Mouse (Mus musculus): Measurements from ENCODE around the gene Il11ra1. TPM values are rescaled to one million over a fixed set of nuclear protein-coding genes. Genes with fewer than 3 reads are reported as not detected.
A peak's percentile ranks its signal among the peaks of the same experiment; 100 is the strongest.
"Not testable (repeated sequence)": the region's sequence is repeated elsewhere in the genome, so short reads cannot be mapped to it uniquely, and the experiment has no call there.

Il11ra1 gene
- polyA plus RNA-seq, 1 experiment from 2014 or later, result 40.6 TPM

- peak overlapping the region; percentile 27; the same call in 1 of the 2 replicates for H3K27ac ChIP-seq
- ATAC-seq (ENCODE audit: low FRiP score), result no peak
- WGBS, result 86% methylated on average over 4 of the region's 4 CpGs
- peaks cover 28% of the 10 kb centered on the region for H3K4me1 ChIP-seq (replicated peaks; ENCODE audit: control insufficient read depth, insufficient read depth, low read length)
- H3K27me3 ChIP-seq (ENCODE audit: control insufficient read depth, insufficient read depth, low read length), result no peaks in the 10 kb centered on the region
- peak; percentile 18 for DNase-seq (ENCODE audit: low spot score)
- H3K4me2 ChIP-seq (replicated peaks), result peak overlapping the region; percentile 46
- H3K36me3 ChIP-seq (replicated peaks; ENCODE audit: control insufficient read depth, insufficient read depth), result peaks cover 9% of the 10 kb centered on the region
- peak overlapping the region; percentile 28 for H3K4me3 ChIP-seq (replicated peaks; ENCODE audit: low read length)
- peak overlapping the region; percentile 37 for H3K9ac ChIP-seq
- no peaks in the 10 kb centered on the region for H3K9me3 ChIP-seq (ENCODE audit: control insufficient read depth, low read length)
Measured at GRCm38 (mm10) chr4:41760911-41761310, 61.1 kb downstream of the Il11ra1 start.

GRCm38 (mm10) chr4:41761680-41762079 lies 61.9 kb downstream of the Il11ra1 start:
- ATAC-seq (ENCODE audit: low FRiP score) (no peak), DNase-seq (ENCODE audit: low spot score) (no peak)
- 0 out of 2 replicates have a peak overlapping the region, but pooled peaks have one; percentile 28 for H3K4me3 ChIP-seq (replicated peaks; ENCODE audit: low read length)
- H3K27me3 ChIP-seq (ENCODE audit: control insufficient read depth, insufficient read depth, low read length), result no peaks in the 10 kb centered on the region
- H3K9me3 ChIP-seq (ENCODE audit: control insufficient read depth, low read length), result no peaks in the 10 kb centered on the region
- peaks cover 22% of the 10 kb centered on the region for H3K4me1 ChIP-seq (replicated peaks; ENCODE audit: control insufficient read depth, insufficient read depth, low read length)
- H3K4me2 ChIP-seq (replicated peaks), result peak overlapping the region; percentile 46
- H3K27ac ChIP-seq, result no peak overlapping the region
- H3K36me3 ChIP-seq (replicated peaks; ENCODE audit: control insufficient read depth, insufficient read depth), result peaks cover 13% of the 10 kb centered on the region
- H3K9ac ChIP-seq, result peak overlapping the region; percentile 37; the same call in 1 of the 2 replicates

GRCm38 (mm10) chr4:41762099-41762687 lies 62.4 kb downstream of the Il11ra1 start:
- peak; percentile 24 for DNase-seq (ENCODE audit: low spot score)
- Histone ChIP-seq H3K36me3 (replicated peaks; ENCODE audit: control insufficient read depth, insufficient read depth) (peaks cover 13% of the 10 kb centered on the region), H3K4me2 (replicated peaks) (0 out of 2 replicates have a peak overlapping the region, but pooled peaks have one; percentile 15), H3K4me1 (replicated peaks; ENCODE audit: control insufficient read depth, insufficient read depth, low read length) (peaks cover 22% of the 10 kb centered on the region), H3K27me3 (ENCODE audit: control insufficient read depth, insufficient read depth, low read length) (no peaks in the 10 kb centered on the region), H3K4me3 (replicated peaks; ENCODE audit: low read length) (no peak overlapping the region), H3K9ac (peak overlapping the region; percentile 37; the same call in 1 of the 2 replicates), H3K9me3 (ENCODE audit: control insufficient read depth, low read length) (no peaks in the 10 kb centered on the region), H3K27ac (peak overlapping the region; percentile 53; the same call in 1 of the 2 replicates)
- 46% methylated on average over 8 of the region's 8 CpGs for WGBS
- ATAC-seq (ENCODE audit: low FRiP score), result peak; percentile 19; the same call in 1 of the 2 replicates

- Histone ChIP-seq H3K4me2 (replicated peaks) (0 out of 2 replicates have a peak overlapping the region, but pooled peaks have one; percentile 15), H3K4me1 (replicated peaks; ENCODE audit: control insufficient read depth, insufficient read depth, low read length) (peaks cover 22% of the 10 kb centered on the region), H3K36me3 (replicated peaks; ENCODE audit: control insufficient read depth, insufficient read depth) (peaks cover 13% of the 10 kb centered on the region), H3K9ac (peak overlapping the region; percentile 24; the same call in 1 of the 2 replicates), H3K27ac (peak overlapping the region; percentile 53; the same call in 1 of the 2 replicates)
- ATAC-seq (ENCODE audit: low FRiP score) (peak; percentile 51), DNase-seq (ENCODE audit: low spot score) (peak; percentile 23)
- not testable (repeated sequence) for H3K4me3 ChIP-seq (replicated peaks; ENCODE audit: low read length); H3K9me3 ChIP-seq (ENCODE audit: control insufficient read depth, low read length); H3K27me3 ChIP-seq (ENCODE audit: control insufficient read depth, insufficient read depth, low read length)
- WGBS, result 43% methylated on average over 8 of the region's 8 CpGs
Measured at GRCm38 (mm10) chr4:41762688-41763114, 62.9 kb downstream of the Il11ra1 start.

- not testable (repeated sequence) for ATAC-seq (ENCODE audit: low FRiP score); H3K4me3 ChIP-seq (replicated peaks; ENCODE audit: low read length); H3K9ac ChIP-seq; H3K27me3 ChIP-seq (ENCODE audit: control insufficient read depth, insufficient read depth, low read length); H3K9me3 ChIP-seq (ENCODE audit: control insufficient read depth, low read length); H3K4me2 ChIP-seq (replicated peaks); H3K27ac ChIP-seq
- WGBS, result 78% methylated on average over 4 of the region's 6 CpGs
- DNase-seq (ENCODE audit: low spot score), result peak; percentile 19
- Histone ChIP-seq H3K4me1 (replicated peaks; ENCODE audit: control insufficient read depth, insufficient read depth, low read length) (peaks cover 22% of the 10 kb centered on the region), H3K36me3 (replicated peaks; ENCODE audit: control insufficient read depth, insufficient read depth) (peaks cover 14% of the 10 kb centered on the region)
Measured at GRCm38 (mm10) chr4:41763176-41763575, 63.4 kb downstream of the Il11ra1 start.

- not testable (repeated sequence) for H3K27me3 ChIP-seq (ENCODE audit: control insufficient read depth, insufficient read depth, low read length); H3K9me3 ChIP-seq (ENCODE audit: control insufficient read depth, low read length); ATAC-seq (ENCODE audit: low FRiP score); H3K4me2 ChIP-seq (replicated peaks); H3K9ac ChIP-seq; DNase-seq (ENCODE audit: low spot score); H3K4me3 ChIP-seq (replicated peaks; ENCODE audit: low read length); H3K27ac ChIP-seq; H3K4me1 ChIP-seq (replicated peaks; ENCODE audit: control insufficient read depth, insufficient read depth, low read length)
- H3K36me3 ChIP-seq (replicated peaks; ENCODE audit: control insufficient read depth, insufficient read depth), result peaks cover 13% of the 10 kb centered on the region; the same call in 1 of the 2 replicates
- 88% methylated on average over 10 of the region's 10 CpGs for WGBS
Measured at GRCm38 (mm10) chr4:41767301-41767700, 67.5 kb downstream of the Il11ra1 start.

GRCm38 (mm10) chr4:41772946-41773345 lies 73.2 kb downstream of the Il11ra1 start:
- DNase-seq (ENCODE audit: low spot score), result peak; percentile 21
- H3K9ac ChIP-seq, result peak overlapping the region; percentile 42; the same call in 1 of the 2 replicates
- H3K4me3 ChIP-seq (replicated peaks; ENCODE audit: low read length), result peak overlapping the region; percentile 29
- H3K27me3 ChIP-seq (ENCODE audit: control insufficient read depth, insufficient read depth, low read length); ATAC-seq (ENCODE audit: low FRiP score); H3K27ac ChIP-seq; H3K9me3 ChIP-seq (ENCODE audit: control insufficient read depth, low read length); H3K36me3 ChIP-seq (replicated peaks; ENCODE audit: control insufficient read depth, insufficient read depth); H3K4me1 ChIP-seq (replicated peaks; ENCODE audit: control insufficient read depth, insufficient read depth, low read length): not testable (repeated sequence)
- H3K4me2 ChIP-seq (replicated peaks), result peak overlapping the region; percentile 51
- WGBS, result 1% methylated on average over 5 of the region's 16 CpGs

- H3K27ac ChIP-seq; H3K27me3 ChIP-seq (ENCODE audit: control insufficient read depth, insufficient read depth, low read length); H3K9me3 ChIP-seq (ENCODE audit: control insufficient read depth, low read length); H3K4me1 ChIP-seq (replicated peaks; ENCODE audit: control insufficient read depth, insufficient read depth, low read length); ATAC-seq (ENCODE audit: low FRiP score); H3K36me3 ChIP-seq (replicated peaks; ENCODE audit: control insufficient read depth, insufficient read depth): not testable (repeated sequence)
- H3K4me2 ChIP-seq (replicated peaks), result peak overlapping the region; percentile 59
- H3K9ac ChIP-seq, result peak overlapping the region; percentile 55
- peak; percentile 23 for DNase-seq (ENCODE audit: low spot score)
- WGBS, result 0% methylated on average over 17 of the region's 25 CpGs
- peak overlapping the region; percentile 41 for H3K4me3 ChIP-seq (replicated peaks; ENCODE audit: low read length)
Measured at GRCm38 (mm10) chr4:41773502-41773901, 73.7 kb downstream of the Il11ra1 start.

- peak within 1 kb of the TSS; percentile 41 for H3K4me3 ChIP-seq (replicated peaks; ENCODE audit: low read length)
- H3K27ac ChIP-seq, result peak within 1 kb of the TSS; percentile 76
- H3K9me3 ChIP-seq (ENCODE audit: control insufficient read depth, low read length); H3K4me1 ChIP-seq (replicated peaks; ENCODE audit: control insufficient read depth, insufficient read depth, low read length); H3K27me3 ChIP-seq (ENCODE audit: control insufficient read depth, insufficient read depth, low read length); H3K36me3 ChIP-seq (replicated peaks; ENCODE audit: control insufficient read depth, insufficient read depth); ATAC-seq (ENCODE audit: low FRiP score): not testable (repeated sequence)
- peak within 1 kb of the TSS; percentile 55 for H3K9ac ChIP-seq
- under 1% methylated on average over 12 of the region's 14 CpGs for WGBS
- H3K4me2 ChIP-seq (replicated peaks), result peak within 1 kb of the TSS; percentile 59
- peak; percentile 86 for DNase-seq (ENCODE audit: low spot score)
Measured at GRCm38 (mm10) chr4:41774002-41774401, 74.2 kb downstream of the Il11ra1 start, which contains the start of gene Ccl27a. Gene Ccl27a (minus strand): TSS chr4:41774247.
